Mouse (Mus musculus): ENCODE results near the gene Lrrc49.

DNA sequence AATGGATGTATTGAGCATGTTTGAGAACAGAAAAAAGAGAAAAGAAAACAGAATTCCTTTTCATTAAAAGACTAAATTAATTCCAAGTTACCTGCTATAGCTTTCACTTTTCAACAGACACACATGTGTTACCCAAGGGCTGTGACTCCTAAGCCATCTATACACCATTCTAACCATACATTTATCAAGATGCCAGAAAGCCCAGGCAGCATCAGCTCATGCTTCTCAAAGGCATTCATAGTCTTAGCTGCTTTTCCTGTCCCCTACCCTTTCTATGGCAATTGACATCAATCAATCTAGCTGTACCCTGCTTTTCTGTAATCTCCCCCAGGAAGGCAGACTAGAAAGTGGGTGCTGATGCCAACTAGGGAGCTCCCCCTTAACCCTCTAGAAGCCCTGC lies 34.4 kb downstream of the Lrrc49 start:
- no peak for TF ChIP-seq POLR2A (IDR thresholded peaks at IDR 0.05; ENCODE audit: extremely low read depth, insufficient read depth, low read length)
- TF ChIP-seq CTCF (IDR thresholded peaks at IDR 0.05; ENCODE audit: extremely low read depth, insufficient read depth, low read length) = no peak
